Mouse (Mus musculus): Measurements from ENCODE around the gene Reep1. TPM values are rescaled to one million over a fixed set of nuclear protein-coding genes. Genes with fewer than 3 reads are reported as not detected.

Gene Reep1
- polyA plus RNA-seq, 1 experiment from 2014 or later: 102 TPM

DNA sequence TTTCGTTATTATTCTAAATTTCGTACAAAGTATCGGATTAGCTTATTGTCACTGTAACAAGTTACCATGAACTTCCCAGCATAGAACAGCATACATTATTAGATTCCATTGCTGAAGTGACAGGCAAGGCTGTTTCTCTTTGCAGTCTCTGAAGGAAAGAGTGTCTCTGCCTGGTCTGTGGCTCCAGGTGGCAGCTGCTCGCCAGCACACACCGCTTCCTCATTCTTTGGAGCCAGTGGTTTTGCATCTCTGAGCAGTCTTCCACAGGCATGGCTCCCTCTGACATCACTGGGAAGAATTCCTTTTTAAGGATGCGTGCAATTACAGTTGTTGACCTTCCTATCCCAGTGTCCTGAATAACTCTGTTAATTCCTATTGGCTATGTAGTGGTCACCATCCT lies 52.7 kb downstream of the Reep1 start:
- H3K4me1 ChIP-seq: 0 out of 2 replicates have a peak, but pooled peaks cover 10% of the 10 kb centered on the region
- H3K27ac ChIP-seq: no peak overlapping the region
- H3K4me3 ChIP-seq: no peak overlapping the region
- H3K9me3 ChIP-seq (replicated peaks): no peaks in the 10 kb centered on the region
- H3K9ac ChIP-seq: no peak overlapping the region
- no peak for ATAC-seq
- peaks cover 25% of the 10 kb centered on the region for H3K36me3 ChIP-seq (ENCODE audit: poor library complexity, severe bottlenecking)
- no peak overlapping the region for H3K4me2 ChIP-seq
- WGBS: 92% methylated on average over 6 of the region's 6 CpGs
- H3K27me3 ChIP-seq: no peaks in the 10 kb centered on the region

- no peaks in the 10 kb centered on the region for H3K9me3 ChIP-seq (replicated peaks)
- no peak overlapping the region for H3K27ac ChIP-seq
- no peak overlapping the region for H3K4me2 ChIP-seq
- no peak overlapping the region for H3K9ac ChIP-seq
- H3K4me3 ChIP-seq: no peak overlapping the region
- no peaks in the 10 kb centered on the region for H3K27me3 ChIP-seq
- peaks cover 30% of the 10 kb centered on the region for H3K36me3 ChIP-seq (ENCODE audit: poor library complexity, severe bottlenecking)
- 0 out of 2 replicates have a peak, but pooled peaks cover 2% of the 10 kb centered on the region for H3K4me1 ChIP-seq
- ATAC-seq: no peak
- WGBS: 71% methylated on average over 4 of the region's 4 CpGs
Measured at GRCm38 (mm10) chr6:71767761-71768160, 60.4 kb downstream of the Reep1 start.

DNA sequence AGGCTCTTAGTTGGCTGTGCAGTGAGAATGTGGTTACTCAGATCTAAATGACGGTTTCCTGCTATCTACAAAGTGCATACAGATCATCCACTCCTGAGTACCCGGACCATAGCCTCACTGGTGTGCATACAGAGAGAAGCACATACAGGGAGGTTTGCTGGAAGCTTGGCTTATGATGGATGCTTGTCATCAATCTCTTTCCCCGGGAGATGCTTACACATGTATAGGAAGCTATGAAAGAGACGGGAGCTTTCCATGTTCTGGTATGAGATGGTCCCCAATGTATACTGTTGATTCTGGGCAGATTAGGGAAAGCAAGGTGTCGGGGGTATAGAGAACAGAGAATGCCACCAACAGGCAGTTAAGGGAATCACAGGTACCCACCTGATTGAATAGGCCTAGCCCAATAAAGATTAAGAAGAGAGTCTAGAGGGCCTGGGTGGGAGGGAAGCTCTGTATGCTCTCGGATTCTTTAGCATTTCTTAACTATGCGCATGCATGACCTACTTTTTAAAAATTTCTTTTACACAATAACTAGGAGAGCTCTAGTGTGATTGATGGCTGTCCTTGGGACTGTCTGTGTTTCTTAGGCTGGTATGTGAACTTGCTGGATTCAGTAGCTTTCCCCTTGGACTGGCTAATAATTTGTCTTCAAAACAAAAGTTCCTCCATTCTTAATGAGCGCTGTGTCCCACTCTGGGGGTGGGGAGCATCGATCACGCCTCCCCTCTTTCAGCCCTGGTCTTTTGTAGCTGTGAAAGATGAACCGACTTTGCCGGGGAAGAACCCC lies 62.7 kb downstream of the Reep1 start:
- no peak overlapping the region for H3K4me2 ChIP-seq
- no peaks in the 10 kb centered on the region for H3K9me3 ChIP-seq (replicated peaks)
- no peaks in the 10 kb centered on the region for H3K27me3 ChIP-seq
- H3K9ac ChIP-seq: no peak overlapping the region
- ATAC-seq: no peak
- 0 out of 2 replicates have a peak, but pooled peaks cover 3% of the 10 kb centered on the region for H3K4me1 ChIP-seq
- WGBS: 75% methylated on average over 12 of the region's 12 CpGs
- H3K4me3 ChIP-seq: no peak overlapping the region
- H3K27ac ChIP-seq: no peak overlapping the region
- peaks cover 22% of the 10 kb centered on the region for H3K36me3 ChIP-seq (ENCODE audit: poor library complexity, severe bottlenecking)

GRCm38 (mm10) chr6:71770856-71771255 lies 63.5 kb downstream of the Reep1 start:
- Histone ChIP-seq H3K36me3 (ENCODE audit: poor library complexity, severe bottlenecking) (peaks cover 22% of the 10 kb centered on the region), H3K4me1 (0 out of 2 replicates have a peak, but pooled peaks cover 3% of the 10 kb centered on the region), H3K27ac (no peak overlapping the region), H3K9ac (no peak overlapping the region), H3K4me3 (no peak overlapping the region), H3K9me3 (replicated peaks) (no peaks in the 10 kb centered on the region), H3K27me3 (no peaks in the 10 kb centered on the region), H3K4me2 (no peak overlapping the region)
- WGBS: 98% methylated on average over 4 of the region's 4 CpGs
- ATAC-seq: no peak

GRCm38 (mm10) chr6:71771282-71771681 lies 63.9 kb downstream of the Reep1 start:
- Histone ChIP-seq H3K4me2 (no peak overlapping the region), H3K9me3 (replicated peaks) (no peaks in the 10 kb centered on the region), H3K4me1 (0 out of 2 replicates have a peak, but pooled peaks cover 3% of the 10 kb centered on the region), H3K4me3 (no peak overlapping the region), H3K9ac (no peak overlapping the region), H3K36me3 (ENCODE audit: poor library complexity, severe bottlenecking) (peaks cover 24% of the 10 kb centered on the region), H3K27ac (no peak overlapping the region), H3K27me3 (no peaks in the 10 kb centered on the region)
- no peak for ATAC-seq
- WGBS: 93% methylated on average over 4 of the region's 4 CpGs

DNA sequence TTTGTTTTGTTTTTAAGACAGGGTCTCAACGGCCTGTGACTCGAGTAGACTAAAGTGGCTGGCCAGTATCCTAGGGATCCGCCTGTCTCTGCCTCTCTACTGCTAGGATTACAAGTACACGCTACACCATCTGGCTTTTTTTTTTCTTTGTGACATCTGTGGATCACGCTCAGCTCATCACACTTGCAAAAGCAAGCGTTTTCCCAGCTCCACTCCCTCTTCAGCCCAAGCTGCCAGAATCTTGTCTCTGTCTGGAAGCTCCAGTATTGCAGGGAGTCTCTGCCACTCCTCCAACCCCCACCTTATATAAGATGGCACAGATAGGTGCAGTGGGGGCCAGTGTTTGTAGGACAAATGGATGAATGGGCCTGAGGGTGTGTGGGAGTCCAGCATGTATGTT lies 64.8 kb downstream of the Reep1 start:
- H3K4me1 ChIP-seq: 0 out of 2 replicates have a peak, but pooled peaks cover 3% of the 10 kb centered on the region
- H3K9me3 ChIP-seq (replicated peaks): no peaks in the 10 kb centered on the region
- H3K4me2 ChIP-seq: no peak overlapping the region
- 84% methylated on average over 6 of the region's 6 CpGs for WGBS
- H3K27ac ChIP-seq: peak overlapping the region; percentile 68
- peak; percentile 66; the same call in 1 of the 2 replicates for ATAC-seq
- H3K27me3 ChIP-seq: no peaks in the 10 kb centered on the region
- no peak overlapping the region for H3K9ac ChIP-seq
- peaks cover 25% of the 10 kb centered on the region for H3K36me3 ChIP-seq (ENCODE audit: poor library complexity, severe bottlenecking)
- H3K4me3 ChIP-seq: no peak overlapping the region

DNA sequence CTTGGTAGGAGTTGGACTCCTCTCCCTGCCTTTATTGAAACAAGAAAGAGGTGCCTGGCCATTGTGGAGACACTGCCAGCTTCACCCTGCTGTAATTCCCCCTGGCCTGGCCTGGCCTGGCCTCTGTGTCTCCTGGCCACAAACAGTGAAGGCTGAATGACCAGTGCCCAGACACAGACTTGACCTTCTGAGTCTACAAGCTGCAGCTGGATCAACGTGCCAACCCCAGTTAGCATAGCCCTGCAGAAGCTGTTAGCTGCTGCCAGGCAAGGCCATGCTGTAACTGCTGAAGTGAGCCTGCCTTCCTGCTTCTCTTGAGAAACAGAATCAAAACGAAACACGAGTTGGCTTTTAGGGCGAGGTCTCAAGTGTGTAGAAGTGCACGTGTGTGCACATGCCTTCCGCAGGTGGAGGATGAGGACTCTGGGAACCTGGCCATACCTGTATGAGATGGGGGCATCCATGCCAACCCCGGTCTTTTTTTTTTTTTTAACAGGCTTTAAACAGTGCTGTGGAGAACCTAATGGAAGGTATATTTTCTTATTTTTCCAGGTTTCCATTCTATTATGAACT lies 65.4 kb downstream of the Reep1 start:
- ATAC-seq: no peak
- H3K4me1 ChIP-seq: 0 out of 2 replicates have a peak, but pooled peaks cover 3% of the 10 kb centered on the region
- H3K9me3 ChIP-seq (replicated peaks): no peaks in the 10 kb centered on the region
- H3K4me3 ChIP-seq: no peak overlapping the region
- H3K9ac ChIP-seq: no peak overlapping the region
- 92% methylated on average over 7 of the region's 7 CpGs for whole genome bisulfite sequencing
- H3K4me2 ChIP-seq: no peak overlapping the region
- peaks cover 25% of the 10 kb centered on the region for H3K36me3 ChIP-seq (ENCODE audit: poor library complexity, severe bottlenecking)
- no peaks in the 10 kb centered on the region for H3K27me3 ChIP-seq
- peak overlapping the region; percentile 68 for H3K27ac ChIP-seq

DNA sequence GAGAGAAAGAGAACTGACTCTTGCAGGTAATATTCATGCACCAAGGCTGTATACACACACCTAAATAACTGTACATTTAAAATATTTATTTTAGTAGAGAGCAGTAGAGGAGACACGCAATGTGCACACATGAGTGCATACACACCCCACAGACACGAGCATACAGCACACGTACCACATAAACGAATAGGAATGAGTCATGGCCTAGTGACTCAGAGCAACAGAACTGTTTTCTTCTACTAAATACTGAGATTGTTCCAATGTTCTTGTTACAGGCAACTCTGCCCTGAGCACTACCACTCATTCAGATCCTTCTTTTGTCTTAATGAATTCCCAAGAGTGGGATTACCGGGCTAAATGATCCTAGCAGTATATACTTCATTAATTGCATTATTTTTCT lies 70.7 kb downstream of the Reep1 start:
- Histone ChIP-seq H3K4me1 (no peaks in the 10 kb centered on the region), H3K27me3 (no peaks in the 10 kb centered on the region), H3K27ac (no peak overlapping the region), H3K36me3 (ENCODE audit: poor library complexity, severe bottlenecking) (peaks cover 22% of the 10 kb centered on the region), H3K4me2 (no peak overlapping the region), H3K9me3 (replicated peaks) (no peaks in the 10 kb centered on the region), H3K4me3 (no peak overlapping the region), H3K9ac (no peak overlapping the region)
- ATAC-seq: no peak
- WGBS: 75% methylated on average over 5 of the region's 5 CpGs

DNA sequence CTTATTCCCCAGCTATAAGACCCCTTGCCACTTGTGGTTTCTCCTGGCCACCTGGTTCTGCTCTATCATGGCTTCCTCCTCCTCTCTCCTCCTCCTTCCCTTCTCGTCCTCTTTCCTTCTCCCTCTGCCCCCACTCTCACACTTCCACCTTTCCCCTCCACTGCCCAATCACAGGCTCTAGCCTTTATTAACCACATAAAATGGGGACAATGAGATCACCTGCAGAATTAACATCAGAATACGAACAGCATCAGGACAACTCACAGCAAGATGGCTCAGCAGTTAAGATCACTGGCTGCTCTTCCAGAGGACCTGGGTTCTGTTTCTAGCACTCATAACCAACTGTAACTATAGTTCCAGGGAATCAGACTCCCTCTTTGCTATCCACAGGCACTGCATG lies 72.5 kb downstream of the Reep1 start:
- 58% methylated on average over 2 of the region's 2 CpGs for WGBS
- Histone ChIP-seq H3K36me3 (ENCODE audit: poor library complexity, severe bottlenecking) (peaks cover 34% of the 10 kb centered on the region), H3K27me3 (no peaks in the 10 kb centered on the region), H3K4me3 (no peak overlapping the region), H3K9ac (no peak overlapping the region), H3K27ac (no peak overlapping the region), H3K4me1 (no peaks in the 10 kb centered on the region), H3K4me2 (no peak overlapping the region), H3K9me3 (replicated peaks) (no peaks in the 10 kb centered on the region)
- ATAC-seq: no peak

DNA sequence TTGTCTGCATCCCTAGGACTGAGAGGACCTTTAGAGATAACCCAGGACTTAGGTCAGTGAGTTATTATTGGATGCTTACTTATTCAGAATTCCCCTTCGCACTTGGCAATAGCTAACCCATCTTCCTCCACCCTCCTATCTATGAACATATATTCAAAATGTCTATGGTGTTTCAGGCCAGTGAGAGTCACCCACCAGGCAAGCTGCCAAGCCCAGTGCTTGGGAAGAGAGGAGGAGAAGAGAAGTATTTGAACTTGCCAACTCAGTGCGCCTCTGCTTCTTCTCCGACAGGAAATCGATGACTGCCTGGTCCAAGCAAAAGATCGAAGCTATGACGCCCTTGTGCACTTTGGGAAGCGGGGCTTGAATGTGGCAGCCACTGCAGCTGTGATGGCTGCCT lies 73.1 kb downstream of the Reep1 start:
- H3K36me3 ChIP-seq (ENCODE audit: poor library complexity, severe bottlenecking): peaks cover 34% of the 10 kb centered on the region
- 92% methylated on average over 7 of the region's 7 CpGs for WGBS

DNA sequence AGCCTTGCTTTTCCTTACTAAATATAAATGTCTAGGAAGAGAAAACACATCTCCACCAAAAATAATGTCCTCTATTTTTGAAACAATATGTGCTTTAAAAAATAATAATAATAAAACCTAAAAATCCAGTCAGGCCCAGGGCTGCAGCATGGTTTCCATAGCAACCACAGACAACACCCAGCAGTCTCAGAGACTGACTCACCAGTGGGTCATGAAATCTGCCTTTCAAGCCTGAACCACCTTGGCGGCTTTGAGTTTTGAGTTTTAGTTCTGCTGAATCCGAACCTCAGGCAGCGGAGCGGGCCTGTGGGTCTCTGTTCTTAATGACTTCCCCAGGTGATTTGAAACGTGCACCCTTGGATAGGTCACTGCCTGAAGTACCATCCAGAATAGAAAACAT lies 75.8 kb downstream of the Reep1 start:
- Histone ChIP-seq H3K4me2 (no peak overlapping the region), H3K36me3 (ENCODE audit: poor library complexity, severe bottlenecking) (peaks cover 30% of the 10 kb centered on the region), H3K4me1 (no peaks in the 10 kb centered on the region), H3K9ac (no peak overlapping the region), H3K27me3 (no peaks in the 10 kb centered on the region), H3K4me3 (no peak overlapping the region), H3K9me3 (replicated peaks) (no peaks in the 10 kb centered on the region), H3K27ac (no peak overlapping the region)
- ATAC-seq: no peak
- WGBS: 88% methylated on average over 5 of the region's 5 CpGs

More for the DNA sequence above, 73.1 kb downstream of the Reep1 start:
- no peaks in the 10 kb centered on the region for H3K4me1 ChIP-seq
- no peak overlapping the region for H3K9ac ChIP-seq
- ATAC-seq: no peak
- H3K4me2 ChIP-seq: no peak overlapping the region
- no peaks in the 10 kb centered on the region for H3K27me3 ChIP-seq
- no peaks in the 10 kb centered on the region for H3K9me3 ChIP-seq (replicated peaks)
- no peak overlapping the region for H3K4me3 ChIP-seq
- no peak overlapping the region for H3K27ac ChIP-seq

DNA sequence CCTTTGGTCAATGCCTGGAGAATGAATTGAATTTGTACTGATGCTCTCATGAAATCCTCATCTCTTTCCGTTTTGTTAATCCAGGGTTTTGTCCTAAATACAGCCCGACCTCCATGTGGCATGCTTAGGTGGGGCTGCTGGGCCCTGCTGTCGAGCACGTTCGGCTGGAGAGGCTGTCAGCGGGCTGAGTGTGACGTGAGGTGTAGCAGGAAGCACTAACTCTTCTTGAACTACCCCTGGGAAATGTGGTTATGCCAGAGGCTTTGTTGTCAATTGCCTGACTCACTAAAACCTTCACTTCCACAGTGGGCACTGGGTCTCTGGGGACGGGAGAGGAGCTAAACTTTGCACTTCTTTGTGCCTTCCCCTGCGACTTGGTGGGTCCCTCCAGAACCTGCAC lies 81.0 kb downstream of the Reep1 start:
- Histone ChIP-seq H3K27ac (no peak overlapping the region), H3K9ac (no peak overlapping the region), H3K27me3 (no peaks in the 10 kb centered on the region), H3K4me3 (no peak overlapping the region), H3K4me2 (no peak overlapping the region), H3K9me3 (replicated peaks) (no peaks in the 10 kb centered on the region), H3K4me1 (no peaks in the 10 kb centered on the region), H3K36me3 (ENCODE audit: poor library complexity, severe bottlenecking) (peaks cover 9% of the 10 kb centered on the region)
- WGBS: 87% methylated on average over 9 of the region's 9 CpGs
- ATAC-seq: no peak

Measured in forebrain, embryonic 13.5 days (tissue).